Mouse (Mus musculus) MEL (cell line): ENCODE measurements at regions not wholly inside any gene's neighbourhood (a gene's known extent, or its start where the extent isn't known, plus 50 kb on each side); places are given as distances from the start of the nearest gene placed in this dataset.
"Not testable (repeated sequence)": the region's sequence is repeated elsewhere in the genome, so short reads cannot be mapped to it uniquely, and the experiment has no call there.

Experiments
- DNase-seq: peaks from one replicate; pipeline ENCODE4 v3.0.0; 2011; ENCODE audit warnings: low read depth, low spot score
- H3K27ac ChIP-seq: 2 replicates; pipeline ENCODE4 v1.5.1; 2012; ENCODE audit warnings: low read depth, mild to moderate bottlenecking, control low read depth, low read length, moderate library complexity; ENCODE audit not compliant: control insufficient read depth
- H3K27me3 ChIP-seq, 2 experiments: fragments of 150-350 bp in 1 of 2; sonication (generic) in 1 of 2; 2 replicates each; pipeline ENCODE4 v1.6.1; 2012; ENCODE audit warnings: low read length in 2 of 2, mild to moderate bottlenecking in 2 of 2, improper control_type of control experiment in 1 of 2, moderate library complexity in 1 of 2; ENCODE audit not compliant: insufficient read depth in 2 of 2, control insufficient read depth in 1 of 2
- H3K36me3 ChIP-seq, 2 experiments: 2 replicates each; pipeline ENCODE4 v1.6.1; 2012 to 2014; ENCODE audit warnings: low read length in 2 of 2, improper control_type of control experiment in 1 of 2, inconsistent platforms in 1 of 2, mild to moderate bottlenecking in 1 of 2; ENCODE audit not compliant: insufficient read depth in 2 of 2, control insufficient read depth in 1 of 2
- H3K4me1 ChIP-seq, 2 experiments: fragments of 150-350 bp in 1 of 2; sonication (generic) in 1 of 2; 2 replicates each; pipeline ENCODE4 v1.6.1; 2012; ENCODE audit warnings: low read length in 2 of 2, improper control_type of control experiment in 1 of 2, mild to moderate bottlenecking in 1 of 2; ENCODE audit not compliant: insufficient read depth in 2 of 2, control insufficient read depth in 1 of 2
- H3K4me3 ChIP-seq, 2 experiments: fragments of 150-350 bp in 1 of 2; sonication (generic) in 1 of 2; 2 replicates each; pipeline ENCODE4 v1.5.1; 2012; ENCODE audit warnings: low read depth in 2 of 2, low read length in 2 of 2, mild to moderate bottlenecking in 2 of 2, moderate library complexity in 2 of 2, control low read depth in 1 of 2, improper control_type of control experiment in 1 of 2; ENCODE audit not compliant: control insufficient read depth in 1 of 2, insufficient read depth in 1 of 2
- H3K79me2 ChIP-seq: 2 replicates; pipeline ENCODE4 v1.6.1; 2012; ENCODE audit warnings: mild to moderate bottlenecking, low read length, moderate library complexity; ENCODE audit not compliant: control insufficient read depth, poor library complexity, insufficient read depth
- H3K9ac ChIP-seq: 2 replicates; pipeline ENCODE4 v1.6.1; 2012; ENCODE audit warnings: low read depth, mild to moderate bottlenecking, control low read depth, low read length, moderate library complexity; ENCODE audit not compliant: control insufficient read depth, poor library complexity, severe bottlenecking
- H3K9me3 ChIP-seq: fragments of 150-350 bp; sonication (generic); replicated peaks from 2 replicates; pipeline ENCODE4 v1.6.1; 2012; ENCODE audit warnings: mild to moderate bottlenecking, low read length, improper control_type of control experiment, moderate library complexity; ENCODE audit not compliant: insufficient read depth
- E2F4 ChIP-seq: IDR thresholded peaks from 2 replicates; pipeline ENCODE4 v1.6.1; 2011; ENCODE audit warnings: low read depth, low read length, improper control_type of control experiment, borderline replicate concordance
- EP300 ChIP-seq, 2 experiments: IDR thresholded peaks; 2 replicates each; pipeline ENCODE4 v1.6.1; 2011; ENCODE audit warnings: improper control_type of control experiment in 2 of 2, low read length in 2 of 2, low read depth in 1 of 2, mild to moderate bottlenecking in 1 of 2
- GABPA ChIP-seq: IDR thresholded peaks from 2 replicates; pipeline ENCODE4 v1.6.1; 2012; ENCODE audit warnings: low read depth, mild to moderate bottlenecking, inconsistent platforms, low read length, improper control_type of control experiment, moderate library complexity
- MAFK ChIP-seq: IDR thresholded peaks from 2 replicates; pipeline ENCODE4 v1.6.1; 2011; ENCODE audit warnings: low read depth, mild to moderate bottlenecking, low read length, improper control_type of control experiment, borderline replicate concordance
- MXI1 ChIP-seq: IDR thresholded peaks from 2 replicates; pipeline ENCODE4 v1.6.1; 2011; ENCODE audit warnings: mild to moderate bottlenecking, low read depth, low read length, improper control_type of control experiment
- NRF1 ChIP-seq: IDR thresholded peaks from 2 replicates; pipeline ENCODE4 v1.6.1; 2014; ENCODE audit warnings: low read depth, mild to moderate bottlenecking, inconsistent platforms, low read length, improper control_type of control experiment, moderate library complexity; ENCODE audit not compliant: poor library complexity, insufficient read depth, severe bottlenecking
- POLR2A ChIP-seq, 2 experiments: IDR thresholded peaks; 2 replicates each; pipeline ENCODE4 v1.6.1; 2011 to 2012; ENCODE audit warnings: low read length in 2 of 2, mild to moderate bottlenecking in 2 of 2, control low read depth in 1 of 2, improper control_type of control experiment in 1 of 2, low read depth in 1 of 2, moderate library complexity in 1 of 2; ENCODE audit not compliant: control insufficient read depth in 1 of 2, insufficient read depth in 1 of 2, poor library complexity in 1 of 2
- POLR2AphosphoS2 ChIP-seq: IDR thresholded peaks from 2 replicates; pipeline ENCODE4 v1.6.1; 2011; ENCODE audit warnings: low read length, improper control_type of control experiment
- POLR2AphosphoS5 ChIP-seq: IDR thresholded peaks from 2 replicates; pipeline ENCODE4 v1.6.1; 2012; ENCODE audit warnings: low read depth, borderline replicate concordance, mild to moderate bottlenecking, inconsistent platforms, low read length, moderate library complexity, mixed read lengths
- RCOR1 ChIP-seq: IDR thresholded peaks from 2 replicates; pipeline ENCODE4 v1.6.1; 2012; ENCODE audit warnings: low read depth, mild to moderate bottlenecking, inconsistent platforms, low read length, improper control_type of control experiment
- SIN3A ChIP-seq: IDR thresholded peaks from 2 replicates; pipeline ENCODE4 v1.6.1; 2012; ENCODE audit warnings: low read length, improper control_type of control experiment, inconsistent platforms
- TAL1 ChIP-seq: IDR thresholded peaks from 2 replicates; pipeline ENCODE4 v1.6.1; 2012; ENCODE audit warnings: mild to moderate bottlenecking, inconsistent platforms, low read length, moderate library complexity, mixed read lengths
- UBTF ChIP-seq: IDR thresholded peaks from 2 replicates; pipeline ENCODE4 v1.6.1; 2012; ENCODE audit warnings: low read depth, mild to moderate bottlenecking, inconsistent platforms, low read length, improper control_type of control experiment, moderate library complexity, borderline replicate concordance; ENCODE audit not compliant: insufficient read depth
- ZNF384 ChIP-seq: IDR thresholded peaks from 2 replicates; pipeline ENCODE4 v1.6.1; 2012; ENCODE audit warnings: low read depth, mild to moderate bottlenecking, inconsistent platforms, low read length, improper control_type of control experiment

DNA sequence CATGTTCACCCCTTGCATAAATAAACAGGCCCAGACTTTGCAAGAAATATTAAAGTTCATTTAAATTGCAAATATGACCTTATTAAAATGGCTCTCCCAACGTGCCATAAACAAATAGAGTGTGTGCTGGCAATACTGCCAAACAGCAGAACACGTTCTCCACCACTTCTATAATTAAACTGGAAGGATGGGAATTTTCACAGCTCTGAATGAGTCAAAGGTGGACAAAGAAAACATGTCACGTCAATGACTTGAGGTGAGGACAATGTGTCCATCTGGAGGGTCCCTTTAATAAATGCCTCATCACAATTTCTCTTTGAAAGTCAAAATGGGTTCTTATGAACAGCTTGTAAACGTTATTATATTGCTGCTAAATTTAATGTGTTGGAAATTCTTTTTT, 114.8 kb downstream of the Galc start:
- no peaks in the 10 kb centered on the region for H3K27me3 ChIP-seq

GRCm38 (mm10) chr12:98143170-98143569, 116.1 kb downstream of the Galc start:
- no peaks in the 10 kb centered on the region for H3K36me3 ChIP-seq
- TF ChIP-seq RCOR1 (no peak), POLR2A (IDR thresholded peaks at IDR 0.05; ENCODE audit: control insufficient read depth in 1 of 2, insufficient read depth in 1 of 2, low read depth in 1 of 2, low read length in 2 of 2, poor library complexity in 1 of 2) (no peak), UBTF (no peak), GABPA (no peak)
- TF ChIP-seq, all 39 proteins: peak for 0
- no peak for DNase-seq
- Histone ChIP-seq H3K4me1 (no peaks in the 10 kb centered on the region), H3K79me2 (no peaks in the 10 kb centered on the region), H3K27ac (no peak overlapping the region), H3K9me3 (no peaks in the 10 kb centered on the region), H3K27me3 (no peaks in the 10 kb centered on the region), H3K4me3 (no peak overlapping the region), H3K9ac (no peak overlapping the region)

More for the DNA sequence above, 114.8 kb downstream of the Galc start:
- no peak overlapping the region for H3K27ac ChIP-seq
- no peaks in the 10 kb centered on the region for H3K4me1 ChIP-seq
- no peak for DNase-seq
- no peaks in the 10 kb centered on the region for H3K9me3 ChIP-seq
- TF ChIP-seq POLR2AphosphoS2 = no peak
- TF ChIP-seq TAL1 = no peak
- no peak for TF ChIP-seq ZNF384
- TF ChIP-seq MAFK = no peak
- no peak for TF ChIP-seq POLR2A (IDR thresholded peaks at IDR 0.05; ENCODE audit: control insufficient read depth in 1 of 2, insufficient read depth in 1 of 2, low read depth in 1 of 2, low read length in 2 of 2, poor library complexity in 1 of 2)
- no peak for TF ChIP-seq E2F4
- no peak overlapping the region for H3K4me3 ChIP-seq
- H3K9ac ChIP-seq = no peak overlapping the region
- no peaks in the 10 kb centered on the region for H3K79me2 ChIP-seq
- no peaks in the 10 kb centered on the region for H3K36me3 ChIP-seq

DNA sequence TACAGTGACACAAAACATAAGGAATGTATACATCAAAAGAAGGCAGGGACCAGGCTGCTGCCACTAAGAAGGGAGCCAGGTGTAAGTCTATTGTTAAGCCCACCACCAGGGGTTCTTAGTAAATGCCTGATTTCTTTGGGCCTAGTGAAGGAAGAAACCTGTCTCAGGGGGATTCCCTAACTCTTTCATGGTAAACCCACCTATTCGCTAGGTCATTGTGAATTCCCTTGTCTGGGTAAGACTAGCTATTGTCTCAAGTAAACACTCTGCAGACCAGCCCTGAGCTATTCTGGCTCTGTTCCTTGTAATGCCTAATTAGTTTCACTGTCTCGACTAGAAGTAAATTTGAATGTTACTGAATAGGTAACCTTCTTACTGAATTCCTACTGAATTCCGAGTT, 119.4 kb downstream of the Galc start:
- H3K27me3 ChIP-seq, DNase-seq, H3K27ac ChIP-seq, H3K4me3 ChIP-seq, H3K36me3 ChIP-seq, H3K79me2 ChIP-seq, H3K9me3 ChIP-seq, H3K4me1 ChIP-seq, H3K9ac ChIP-seq: not testable (repeated sequence)

DNA sequence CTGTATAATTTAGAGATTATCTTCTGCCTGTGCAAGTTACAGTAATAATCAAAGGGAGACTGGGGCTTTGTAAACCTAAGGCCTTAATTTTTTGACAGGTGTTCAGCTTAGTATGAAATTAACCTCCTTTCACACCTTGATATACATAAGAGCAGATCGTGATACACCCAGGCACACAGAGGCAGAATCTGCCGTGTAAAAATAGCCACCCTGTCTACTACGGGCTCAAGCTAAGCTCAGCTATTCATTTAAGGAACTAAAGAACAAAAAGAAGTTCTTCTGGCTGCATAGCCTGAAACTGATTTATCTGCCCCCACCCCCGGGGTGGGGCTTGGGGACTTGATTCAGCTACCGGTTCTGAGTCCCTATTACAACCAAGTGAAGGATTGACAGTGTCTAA, 128.0 kb downstream of the Galc start:
- DNase-seq = no peak
- no peak for TF ChIP-seq SIN3A
- TF ChIP-seq NRF1 = no peak
- no peak for TF ChIP-seq EP300 (IDR thresholded peaks at IDR 0.05; ENCODE audit: low read depth in 1 of 2, low read length in 2 of 2)
- TF ChIP-seq MXI1 = no peak
- no peak for TF ChIP-seq POLR2AphosphoS5
- no peak for TF ChIP-seq UBTF
- no peak for TF ChIP-seq RCOR1
- TF ChIP-seq, all 39 proteins: peak for 0
- Histone ChIP-seq H3K27ac (no peak overlapping the region), H3K27me3 (no peaks in the 10 kb centered on the region), H3K4me1 (no peaks in the 10 kb centered on the region), H3K79me2 (no peaks in the 10 kb centered on the region), H3K9ac (no peak overlapping the region), H3K9me3 (no peaks in the 10 kb centered on the region), H3K4me3 (no peak overlapping the region), H3K36me3 (no peaks in the 10 kb centered on the region)
